Comparison of ENCODE assay signal across 9 mouse cellular contexts in genomic region chr1:59256751-59257231, GRCm38 (mm10). TPM values are rescaled to one million over a fixed set of nuclear protein-coding genes. Genes with fewer than 3 reads are reported as not detected.
DNase-seq lines count a peak whose midpoint lies in the region; ATAC-seq and TF ChIP-seq lines count a peak whose summit lies in the region.
"Had no signal": no experiment of that assay in that cellular context is flagged by ENCODE, and none has a peak within 500 bp of the region (broad histone marks: within the 10 kb centered on the region; RNA-seq: fewer than 3 reads in every experiment).

Cdk15 (plus strand) TSS chr1:59256906.

- 0 out of 2 replicates have a peak within 1 kb of the TSS, but pooled peaks have one; percentile 51 for H3K27ac ChIP-seq in kidney, embryonic 14.5 days (ENCODE audit: low read depth, low read length)
- H3K27ac ChIP-seq in hindbrain, embryonic 14.5 days: no peak within 1 kb of the TSS

- no peak for TF ChIP-seq POLR2A in myocyte (IDR thresholded peaks at IDR 0.05; ENCODE audit: insufficient read length, low read depth)

- no peaks in the 10 kb centered on the region for H3K27me3 ChIP-seq in kidney, embryonic 14.5 days (ENCODE audit: control insufficient read depth, insufficient read depth, low read length)
- H3K27me3 ChIP-seq in hindbrain, embryonic 14.5 days (ENCODE audit: control insufficient read depth, insufficient read depth, low read length): no peaks in the 10 kb centered on the region; the same call in 1 of the 2 replicates
- H3K27me3 ChIP-seq in myocyte (ENCODE audit: control insufficient read depth, insufficient read depth, insufficient read length): no peaks in the 10 kb centered on the region

- DNase-seq in kidney, adult 9 months: no peak
- peak; percentile 16 for DNase-seq in WW6 (ENCODE audit: low read depth, low spot score)
- no peak for DNase-seq in hindbrain, embryonic 14.5 days (ENCODE audit: low spot score)
- DNase-seq in cerebellum, adult 11-12 months: no peak
- no peak for DNase-seq in thymus, postnatal 25 days
- no peak for DNase-seq in cerebellum, adult 11 months

- H3K36me3 ChIP-seq in kidney, embryonic 14.5 days (ENCODE audit: control insufficient read depth, insufficient read depth, low read length): no peaks in the 10 kb centered on the region
- no peaks in the 10 kb centered on the region for H3K36me3 ChIP-seq in hindbrain, embryonic 14.5 days (replicated peaks; ENCODE audit: control insufficient read depth, insufficient read depth)
- no peaks in the 10 kb centered on the region for H3K36me3 ChIP-seq in myocyte (ENCODE audit: control insufficient read depth, insufficient read depth)

- H3K4me2 ChIP-seq in kidney, embryonic 14.5 days (replicated peaks; ENCODE audit: low read depth, low read length): peak within 1 kb of the TSS; percentile 33
- H3K4me2 ChIP-seq in hindbrain, embryonic 14.5 days (replicated peaks): no peak within 1 kb of the TSS; the same call in 1 of the 2 replicates
- peak within 1 kb of the TSS; percentile 37 for H3K4me2 ChIP-seq in myocyte (ENCODE audit: low read depth)

- peak; percentile 61; the same call in 1 of the 2 replicates for ATAC-seq in kidney, embryonic 14.5 days (ENCODE audit: low FRiP score, low TSS enrichment)
- ATAC-seq in hindbrain, embryonic 14.5 days (ENCODE audit: low FRiP score): peak; percentile 49; the same call in 1 of the 2 replicates

- H3K9ac ChIP-seq in kidney, embryonic 14.5 days (ENCODE audit: low read depth, low read length): no peak within 1 kb of the TSS
- H3K9ac ChIP-seq in hindbrain, embryonic 14.5 days: no peak within 1 kb of the TSS

- H3K79me2 ChIP-seq in myocyte (ENCODE audit: control insufficient read depth, insufficient read depth): no peaks in the 10 kb centered on the region

- H3ac ChIP-seq in myocyte (ENCODE audit: control insufficient read depth, insufficient read length): no peak within 1 kb of the TSS

- WGBS in kidney, embryonic 14.5 days: 7% methylated on average over 13 of the region's 13 CpGs
- WGBS in hindbrain, embryonic 14.5 days: 15% methylated on average over 13 of the region's 13 CpGs

- no peak within 1 kb of the TSS for H3K4me3 ChIP-seq in kidney, embryonic 14.5 days (ENCODE audit: low read length)
- H3K4me3 ChIP-seq in hindbrain, embryonic 14.5 days (replicated peaks; ENCODE audit: low read length): no peak within 1 kb of the TSS
- H3K4me3 ChIP-seq in myocyte: no peak within 1 kb of the TSS

- H3K9me3 ChIP-seq in kidney, embryonic 14.5 days (ENCODE audit: control insufficient read depth, low read length): no peaks in the 10 kb centered on the region
- H3K9me3 ChIP-seq in hindbrain, embryonic 14.5 days (ENCODE audit: control insufficient read depth, low read length): no peaks in the 10 kb centered on the region

- H3K4me1 ChIP-seq in kidney, embryonic 14.5 days (ENCODE audit: control insufficient read depth, insufficient read depth, low read length): peaks cover 16% of the 10 kb centered on the region
- peaks cover 14% of the 10 kb centered on the region for H3K4me1 ChIP-seq in hindbrain, embryonic 14.5 days (replicated peaks; ENCODE audit: control insufficient read depth, insufficient read depth, low read length)

TF ChIP-seq in myocyte, 11 proteins besides CTCF, POLR2A, EP300 and RAD21:
- peak in 1 of 3 experiments; percentile 31 for TF ChIP-seq MYOG (IDR thresholded peaks at IDR 0.05; ENCODE audit: control insufficient read depth in 1 of 3, insufficient read depth in 1 of 3, insufficient read length in 2 of 3, low read depth in 2 of 3)
- peak in 1 of 3 experiments; percentile 44 for TF ChIP-seq MYOD1 (IDR thresholded peaks at IDR 0.05; ENCODE audit: control insufficient read depth in 1 of 3, insufficient read length in 2 of 3, low read depth in 2 of 3)
- TF ChIP-seq MAX (IDR thresholded peaks at IDR 0.05; ENCODE audit: low read depth): no peak
TF ChIP-seq in myocyte: peak in this region for 2.

RNA-seq across cellular contexts. Expression of gene Cdk15, which starts in this region (rescaled TPM):
- polyA plus RNA-seq in kidney, embryonic 14.5 days (2014; fragmentation: Nextera tagmentation; extraction: Ambion mirVana): 0.53 and 0.93 TPM in 2 replicates
- polyA plus RNA-seq in hindbrain, embryonic 14.5 days (2014; fragmentation: Nextera tagmentation; extraction: Ambion mirVana): 0.82 and 0.88 TPM in 2 replicates
- 0.44 TPM for polyA plus RNA-seq in myocyte (2012; fragmentation: generic; extraction: Trizol)
- polyA plus RNA-seq: liver, adult 2 months had no signal

Comparison
In these comparisons a context has a peak if more than half of its experiments do, and no peak if none do; other contexts are left out.
1. Peak in ATAC-seq, H3K27ac ChIP-seq and H3K4me2 ChIP-seq in kidney, embryonic 14.5 days; RNA of the gene not detected or under 1 TPM.
2. Peak in ATAC-seq in hindbrain, embryonic 14.5 days; RNA of the gene not detected or under 1 TPM.